Mouse (Mus musculus): ENCODE measurements around the gene Rbp2. TPM values are rescaled to one million over a fixed set of nuclear protein-coding genes. Genes with fewer than 3 reads are reported as not detected.

Rbp2 gene
- polyA plus RNA-seq, 1 experiment from 2014 or later, result 8.4 TPM

Other genes with a start within 250 kb of the Rbp2 start
- 10.5 and 12.8 TPM in 2 replicates for gene Nmnat3, start 198.7 kb upstream of the Rbp2 start, polyA plus RNA-seq (2014; fragmentation: Nextera tagmentation; extraction: Ambion mirVana)
- gene Rbp1, start 63.2 kb upstream of the Rbp2 start, polyA plus RNA-seq (2014; fragmentation: Nextera tagmentation; extraction: Ambion mirVana), result 105 and 109 TPM in 2 replicates
- 157 and 166 TPM in 2 replicates for gene Copb2, start 77.6 kb downstream of the Rbp2 start, polyA plus RNA-seq (2014; fragmentation: Nextera tagmentation; extraction: Ambion mirVana)
- 57.6 and 58.1 TPM in 2 replicates for gene Mrps22, start 115.5 kb downstream of the Rbp2 start, polyA plus RNA-seq (2014; fragmentation: Nextera tagmentation; extraction: Ambion mirVana)

Measured in intestine, embryonic 14.5 days (tissue).